Mouse (Mus musculus) heart, postnatal 14 days (tissue): Measurements from ENCODE around the gene 1810013L24Rik. TPM values are rescaled to one million over a fixed set of nuclear protein-coding genes. Genes with fewer than 3 reads are reported as not detected.
A peak's percentile ranks its signal among the peaks of the same experiment; 100 is the strongest.

ENCODE experiments used
- DNase-seq, 2 experiments: peaks; one replicate each; pipeline ENCODE4 v3.0.0; 2021 to 2022
- intact Hi-C: fragments of 180-260 bp; cut with DNase I; formaldehyde crosslinking; loops from one replicate; pipeline ENCODE4 v1.15.1; 2025
- total RNA-seq, 2 experiments: library from RNA; stranded (reverse); gene quantifications; 2 replicates each; pipeline ENCODE4 v1.2.3; 2021

The 1810013L24Rik gene
- total RNA-seq, 2 experiments from 2014 or later = 111 to 112 TPM

GRCm38 (mm10) chr16:8830431-8831211 lies 721 bp downstream of the 1810013L24Rik start:
- intact Hi-C loops = loop anchor here (2.0 kb wide), 1 partner anchor 38 kb away; no protein-coding TSS in a partner anchor

GRCm38 (mm10) chr16:8831241-8831640 lies 1.3 kb downstream of the 1810013L24Rik start:
- peak; percentile 23 to 25 for DNase-seq
- intact Hi-C loops = loop anchor here (2.0 kb wide), 1 partner anchor 38 kb away; no protein-coding TSS in a partner anchor

More at GRCm38 (mm10) chr16:8830431-8831211, 721 bp downstream of the 1810013L24Rik start:
- DNase-seq = peak; percentile 83 to 84

GRCm38 (mm10) chr16:8836876-8837275 lies 7.0 kb downstream of the 1810013L24Rik start:
- no peak for DNase-seq
- intact Hi-C loops = no loop called here

DNA sequence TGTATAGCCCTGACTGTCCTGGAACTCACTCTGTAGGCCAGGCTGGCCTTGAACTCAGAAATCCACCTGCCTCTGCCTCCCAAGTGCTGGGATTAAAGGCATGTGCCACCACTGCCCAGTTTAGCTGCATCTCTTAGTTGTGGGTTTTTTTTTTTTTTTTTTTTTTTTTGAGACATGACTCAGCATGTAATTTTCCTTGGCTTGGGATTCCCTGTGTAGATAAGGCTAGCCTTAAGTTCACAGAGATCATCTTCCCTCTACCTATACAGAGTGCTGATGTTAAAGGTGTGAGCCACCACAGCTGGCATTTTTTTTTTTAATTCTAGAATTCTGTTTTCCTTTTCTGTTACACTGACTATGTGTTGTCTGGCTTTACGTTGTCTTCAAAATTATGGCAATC lies 7.7 kb downstream of the 1810013L24Rik start:
- DNase-seq = no peak
- intact Hi-C loops = no loop called here

- intact Hi-C loops = no loop called here
- no peak for DNase-seq
Observed at GRCm38 (mm10) chr16:8838921-8839320, 9.0 kb downstream of the 1810013L24Rik start.

DNA sequence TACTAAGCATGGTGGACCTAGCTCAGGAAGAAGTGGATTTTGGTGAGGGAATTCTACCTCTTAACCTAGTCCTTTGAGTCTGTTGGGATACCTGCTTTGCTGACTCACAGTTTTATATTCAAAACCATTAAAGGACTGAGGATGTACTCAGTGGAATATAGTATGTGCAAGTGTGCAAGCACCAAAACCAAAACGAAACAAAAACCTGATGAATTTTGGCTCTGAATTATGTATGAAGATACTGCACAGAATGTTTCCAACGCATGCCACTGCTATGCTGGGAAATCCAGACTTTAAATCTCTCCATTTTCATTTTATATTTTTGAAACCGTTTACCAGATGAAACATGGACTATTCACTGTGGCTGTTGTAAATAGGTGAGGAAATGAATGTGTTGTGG lies 10.7 kb downstream of the 1810013L24Rik start:
- intact Hi-C loops = no loop called here

DNA sequence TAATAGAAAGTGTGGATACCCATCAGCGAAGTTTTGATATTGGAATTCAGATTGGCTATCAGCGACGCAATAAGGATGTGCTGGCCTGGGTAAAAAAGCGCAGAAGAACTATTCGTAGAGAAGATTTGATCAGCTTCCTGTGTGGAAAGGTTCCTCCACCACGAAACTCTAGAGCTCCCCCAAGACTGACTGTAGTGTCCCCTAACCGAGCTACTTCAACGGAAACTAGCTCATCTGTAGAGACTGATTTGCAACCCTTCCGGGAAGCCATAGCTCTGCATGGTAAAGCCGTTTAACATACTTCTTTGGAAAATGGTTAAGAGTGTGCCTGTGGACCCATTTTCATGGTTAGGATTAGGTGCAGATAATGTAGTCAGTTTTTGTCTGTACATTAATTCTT lies 13.1 kb downstream of the 1810013L24Rik start:
- intact Hi-C loops = no loop called here
- no peak for DNase-seq

More for the DNA sequence above, 10.7 kb downstream of the 1810013L24Rik start:
- DNase-seq = no peak

- DNase-seq = no peak
- intact Hi-C loops = no loop called here
Observed at GRCm38 (mm10) chr16:8843580-8844175, 13.8 kb downstream of the 1810013L24Rik start.

DNA sequence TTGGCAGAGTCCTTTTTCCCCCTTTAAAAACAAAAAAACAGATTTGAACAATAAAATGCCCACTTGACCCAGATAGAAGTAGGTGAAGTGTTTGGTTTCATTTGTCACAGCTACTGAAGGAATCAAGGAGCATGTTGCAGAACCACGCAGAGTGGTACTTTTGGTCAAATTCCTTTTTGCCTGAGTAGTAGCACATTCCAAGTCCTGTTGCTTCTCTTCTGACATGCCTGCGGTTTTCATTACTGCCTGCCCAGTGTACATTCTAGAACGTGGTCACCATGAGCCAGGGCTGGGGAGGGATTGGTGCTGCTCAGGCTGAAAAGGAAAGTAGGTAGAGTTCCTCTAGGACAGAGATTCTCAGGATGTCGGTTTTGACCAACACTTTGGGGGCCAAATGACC lies 16.1 kb downstream of the 1810013L24Rik start:
- no peak for DNase-seq
- intact Hi-C loops = no loop called here

GRCm38 (mm10) chr16:8848309-8849068 lies 18.6 kb downstream of the 1810013L24Rik start:
- no peak for DNase-seq
- intact Hi-C loops = no loop called here

DNA sequence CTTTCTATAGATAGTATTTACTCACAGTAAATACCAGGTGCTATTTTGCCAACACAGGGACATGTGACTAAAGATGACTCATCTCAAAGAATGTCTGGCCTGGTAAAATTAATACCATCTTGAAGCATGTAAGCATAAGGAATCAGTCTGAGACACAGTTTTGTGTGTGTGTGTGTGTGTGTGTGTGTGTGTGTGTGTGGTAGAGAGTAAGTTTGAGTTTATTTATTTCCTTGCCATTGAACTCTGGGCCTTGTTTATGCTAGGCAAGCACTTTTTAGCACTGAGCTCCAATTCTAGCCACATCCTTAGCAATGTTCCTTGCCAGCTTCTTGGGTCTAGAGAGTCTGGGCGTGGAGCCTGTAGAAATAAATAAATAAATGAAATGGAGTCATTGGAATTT lies 20.0 kb downstream of the 1810013L24Rik start:
- intact Hi-C loops = no loop called here
- no peak for DNase-seq

DNA sequence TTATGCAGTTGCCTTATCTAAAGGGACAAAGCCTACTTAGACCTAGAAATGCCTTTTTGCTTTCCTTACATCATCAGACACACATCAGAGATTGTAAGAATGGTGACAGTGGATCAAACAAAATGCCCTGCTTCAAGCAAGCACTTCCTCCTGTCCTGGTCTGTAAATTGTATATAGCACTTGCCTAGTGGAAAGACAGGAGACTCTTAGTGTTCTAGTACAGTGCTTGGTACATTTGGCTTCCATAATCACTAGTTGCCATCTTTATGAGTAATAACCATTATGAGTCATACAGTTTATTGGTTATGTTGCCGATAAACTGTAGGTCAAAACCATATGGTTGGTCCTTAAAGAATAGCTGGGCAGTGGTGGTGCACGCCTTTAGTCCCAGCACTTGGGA lies 25.2 kb downstream of the 1810013L24Rik start:
- DNase-seq = no peak
- intact Hi-C loops = no loop called here

DNA sequence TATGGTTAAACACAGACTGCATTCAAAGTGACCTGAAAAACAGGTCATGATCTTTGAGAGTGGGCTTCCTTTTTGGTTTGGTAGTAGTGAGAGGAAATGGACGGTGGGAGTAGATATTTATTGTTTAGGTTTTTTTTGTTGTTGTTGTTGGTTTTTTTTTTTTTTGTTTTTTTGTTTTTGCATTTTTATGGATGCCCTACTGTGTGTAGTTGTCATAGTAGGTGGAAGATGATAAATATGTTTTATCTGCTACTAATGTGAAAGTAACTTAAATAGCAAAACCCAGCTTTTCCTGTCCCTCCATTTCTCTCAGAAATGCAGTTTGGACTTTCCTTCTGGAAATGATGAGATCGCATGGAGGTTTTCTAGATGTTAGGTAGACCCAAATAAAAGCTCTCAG lies 26.9 kb downstream of the 1810013L24Rik start:
- no peak for DNase-seq
- intact Hi-C loops = no loop called here

DNA sequence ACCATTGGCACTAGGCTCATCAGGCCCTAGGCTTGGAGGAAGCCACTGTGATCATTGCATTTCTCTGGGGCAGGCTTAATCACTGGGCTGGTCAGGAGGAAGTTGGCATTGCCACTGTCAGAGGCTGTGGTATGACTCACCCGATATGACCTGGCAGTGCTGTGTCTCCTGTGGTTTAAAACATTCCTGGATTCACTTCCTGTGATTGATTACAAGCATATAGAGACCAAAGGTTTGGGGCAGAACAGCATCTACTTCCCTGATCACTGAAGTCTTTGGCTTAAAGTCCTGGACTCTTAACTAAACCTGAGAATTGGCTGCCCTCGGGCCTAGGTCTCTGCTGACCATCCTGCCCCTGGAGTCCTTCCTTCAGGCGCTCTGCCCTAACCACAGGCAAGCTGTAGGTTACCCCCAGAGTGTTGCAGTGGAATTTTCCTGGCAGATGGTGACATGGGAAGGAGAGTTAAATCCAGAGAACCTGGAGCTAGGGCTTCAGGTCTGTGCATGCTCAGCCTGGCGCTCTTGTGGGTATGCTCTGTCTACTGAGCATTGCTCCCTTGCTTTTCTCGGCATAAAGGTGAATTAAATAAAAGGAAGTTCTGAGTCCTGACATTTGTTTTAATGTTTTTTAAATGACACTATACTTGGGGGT lies 32.6 kb downstream of the 1810013L24Rik start:
- no peak for DNase-seq

GRCm38 (mm10) chr16:8864223-8864631 lies 34.3 kb downstream of the 1810013L24Rik start:
- DNase-seq = peak; percentile 26 to 38
- intact Hi-C loops = loop anchor here (10.0 kb wide), 1 partner anchor 369 kb away; no protein-coding TSS in a partner anchor

More for the DNA sequence above, 32.6 kb downstream of the 1810013L24Rik start:
- intact Hi-C loops = loop anchor here (10.0 kb wide), 1 partner anchor 368 kb away; no protein-coding TSS in a partner anchor

- intact Hi-C loops = loop anchor here (5.0 to 10.0 kb wide), 2 partner anchors 373 to 455 kb away; no protein-coding TSS in a partner anchor
- no peak for DNase-seq
Observed at GRCm38 (mm10) chr16:8867406-8867955, 37.6 kb downstream of the 1810013L24Rik start.

DNA sequence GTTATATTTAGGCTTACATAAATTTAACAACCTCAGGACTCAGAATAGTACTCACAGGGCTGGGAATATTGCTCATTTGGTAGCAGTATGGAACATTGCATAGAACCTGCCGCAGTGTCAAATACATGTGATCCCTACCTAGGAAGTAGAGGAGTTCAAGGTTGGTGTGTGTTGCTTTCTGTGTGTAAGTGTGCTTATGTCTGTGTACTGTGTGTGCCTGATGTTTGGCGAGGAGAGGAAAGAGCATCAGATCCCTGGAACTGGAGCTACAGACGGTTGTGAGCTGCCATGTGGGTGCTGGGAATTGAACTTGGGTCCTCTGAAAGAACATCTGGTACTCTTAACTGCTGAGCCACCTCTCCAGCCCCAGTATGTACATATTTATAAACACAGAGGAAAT lies 38.6 kb downstream of the 1810013L24Rik start:
- no peak for DNase-seq
- intact Hi-C loops = loop anchor here (2.0 to 10.0 kb wide), 4 partner anchors 38 to 456 kb away; partner anchors contain the start of gene 1810013L24Rik

- DNase-seq = peak; percentile 71 to 82
- intact Hi-C loops = loop anchor here (1.0 to 10.0 kb wide), 5 partner anchors 39 to 457 kb away; partner anchors contain the start of gene 1810013L24Rik
Observed at GRCm38 (mm10) chr16:8869715-8870114, 39.8 kb downstream of the 1810013L24Rik start.

DNA sequence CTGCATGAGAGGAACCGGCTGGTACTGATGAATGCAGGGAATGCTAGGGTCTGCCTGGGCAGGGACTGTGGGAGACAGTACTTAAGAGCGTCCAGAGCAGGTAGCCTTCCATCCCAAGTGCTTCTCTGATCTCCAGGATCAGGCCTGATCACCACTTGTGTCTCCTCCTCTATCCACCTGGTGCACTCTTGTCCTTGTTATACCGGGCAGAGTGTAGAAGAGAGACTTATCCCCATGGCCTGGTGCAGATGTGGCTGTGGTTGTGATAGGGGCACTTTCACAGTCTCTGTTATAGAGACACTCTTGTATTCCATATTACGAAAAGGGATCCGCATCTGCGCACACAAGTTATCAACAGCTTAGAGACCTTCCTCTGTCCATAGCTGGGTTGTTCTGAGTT lies 41.5 kb downstream of the 1810013L24Rik start:
- intact Hi-C loops = no loop called here
- no peak for DNase-seq

GRCm38 (mm10) chr16:8872019-8872418 lies 42.1 kb downstream of the 1810013L24Rik start:
- DNase-seq = no peak
- intact Hi-C loops = no loop called here
